Mouse (Mus musculus) erythroblast, adult 5-6 weeks (primary cell): ENCODE measurements at regions not wholly inside any gene's neighbourhood (a gene's known extent, or its start where the extent isn't known, plus 50 kb on each side); places are given as distances from the start of the nearest gene placed in this dataset.

Experiments used
- ATAC-seq: replicated peaks from 2 replicates; pipeline ENCODE4 v1.8.0; 2016; ENCODE audit warnings: moderate number of reproducible peaks, mild to moderate bottlenecking, moderate TSS enrichment, inconsistent platforms; ENCODE audit not compliant: poor library complexity, low FRiP score, severe bottlenecking

- ATAC-seq: no peak
Measured at GRCm38 (mm10) chr13:106567658-106568359, 368.9 kb downstream of the Ipo11 start.

DNA sequence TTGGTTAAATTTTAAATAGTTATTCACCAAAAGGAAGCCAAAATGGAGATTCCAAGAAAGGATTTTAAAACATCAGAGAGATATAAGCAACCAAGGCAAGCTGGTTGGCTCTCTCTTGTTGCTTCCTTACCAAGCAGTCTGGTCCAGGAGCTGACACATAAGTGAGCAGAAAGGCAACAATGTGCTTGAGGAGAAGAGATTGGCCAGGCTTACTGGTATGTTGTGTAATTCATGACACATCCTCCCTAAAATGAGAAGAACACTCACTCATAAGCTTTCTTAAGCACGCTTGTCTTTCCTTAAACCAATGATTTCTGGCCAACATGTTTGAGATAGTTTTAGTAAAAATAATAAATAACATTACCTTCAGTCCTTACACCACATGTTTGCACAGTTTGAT is 374.2 kb downstream of the Ipo11 start:
- no peak for ATAC-seq

DNA sequence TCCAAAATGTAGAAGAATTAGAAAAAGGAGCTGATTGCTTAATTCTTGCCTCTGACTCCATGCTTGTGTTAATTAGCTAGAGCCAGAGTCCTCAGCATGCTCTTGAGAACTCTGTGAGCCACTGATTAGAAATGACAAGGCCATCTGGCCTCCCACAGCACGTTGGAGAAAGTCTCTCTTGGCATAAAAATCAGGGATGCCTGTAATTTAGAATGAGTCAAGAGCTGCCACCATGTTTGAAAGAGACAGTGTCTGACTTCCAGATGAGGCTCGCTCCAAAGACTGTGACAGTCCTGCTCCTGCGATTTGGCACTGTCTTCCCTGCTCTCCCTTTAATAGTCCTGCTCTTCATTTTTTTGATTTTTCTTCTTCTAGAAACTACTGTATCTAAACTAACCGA is 374.6 kb downstream of the Ipo11 start:
- ATAC-seq: no peak

DNA sequence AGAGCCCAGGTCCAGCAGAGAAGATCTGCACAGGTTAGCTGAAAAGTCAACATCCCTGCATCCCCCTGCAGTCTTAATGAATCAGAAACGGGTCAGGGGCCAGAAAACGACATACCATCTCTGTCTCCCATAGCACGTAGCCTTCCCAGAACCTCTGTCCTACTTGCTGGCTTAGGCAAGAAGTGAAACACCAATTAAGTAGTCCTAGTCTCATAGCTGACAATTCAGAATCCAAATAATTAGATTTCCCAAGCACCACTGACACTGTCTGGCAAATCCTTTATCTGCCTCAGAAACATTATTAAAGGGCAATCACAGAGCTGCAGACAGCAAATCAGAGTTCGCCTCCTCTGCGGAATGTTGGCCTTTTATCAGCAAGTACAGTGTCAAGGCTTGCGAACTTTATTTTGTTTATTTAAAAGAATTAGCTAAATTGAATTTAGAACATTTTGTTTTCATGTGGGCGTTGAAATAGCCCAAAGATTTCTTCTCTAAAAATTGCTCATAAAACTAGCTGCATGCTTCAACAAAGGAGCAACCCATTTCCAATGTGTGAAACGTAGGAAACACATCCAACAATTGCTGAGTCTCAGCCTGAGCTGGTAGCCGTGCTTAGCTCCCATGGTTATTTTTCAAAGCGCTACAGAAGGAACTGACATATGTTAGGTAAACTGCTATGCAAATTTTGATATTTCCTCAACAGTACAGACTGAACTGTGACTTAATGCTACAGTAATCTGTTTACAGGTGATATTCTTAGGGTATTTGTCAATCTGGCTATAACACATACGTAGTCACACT is 411.2 kb downstream of the Ipo11 start:
- ATAC-seq: no peak

DNA sequence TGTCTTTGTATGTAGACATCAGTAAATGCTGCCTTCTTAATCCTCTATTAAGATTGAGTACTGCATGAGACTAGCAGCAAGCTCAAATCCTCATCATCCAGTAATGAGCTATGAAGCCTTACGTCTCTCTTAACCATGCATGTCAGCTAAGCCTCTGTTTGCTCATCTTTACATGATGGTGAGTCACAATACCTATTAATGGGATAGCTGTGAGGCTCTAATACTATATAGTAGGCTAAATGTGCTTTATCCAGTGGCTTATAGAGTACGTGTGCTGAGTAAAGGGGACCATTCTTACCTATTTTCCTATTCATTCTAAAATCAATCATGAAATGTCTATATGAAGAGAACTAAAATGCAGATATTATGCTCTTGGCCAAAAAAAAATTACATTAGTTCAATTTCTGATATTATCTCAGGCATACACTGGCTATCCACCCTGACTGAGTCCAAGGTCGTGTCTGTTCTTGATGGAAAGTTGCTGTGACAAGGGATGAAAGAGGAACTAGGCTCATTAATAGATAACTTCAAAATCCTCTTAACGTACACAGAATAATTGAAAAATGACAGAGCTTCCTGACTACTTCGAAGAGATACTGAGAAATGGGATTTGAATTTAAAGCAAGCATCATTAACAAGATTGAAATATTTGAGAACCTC is 422.1 kb downstream of the Ipo11 start:
- ATAC-seq: no peak

DNA sequence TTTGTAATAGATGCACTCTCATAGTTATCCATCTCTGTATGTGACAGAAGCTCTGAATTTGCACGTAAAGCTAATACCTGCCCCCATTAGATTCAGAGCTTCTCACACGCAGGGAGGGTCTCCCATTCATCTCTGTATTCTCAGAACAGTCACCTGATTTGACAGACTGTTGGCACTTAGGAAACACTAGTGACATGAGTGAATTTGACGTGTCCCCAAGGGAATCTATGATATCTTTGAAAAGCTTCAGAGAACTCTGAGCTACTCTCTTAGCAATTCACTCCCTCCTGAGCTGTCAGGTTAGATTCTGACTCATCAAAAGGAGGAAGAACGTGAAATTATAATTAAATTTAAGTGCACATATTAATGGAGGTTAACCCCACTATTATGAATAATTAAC is 423.1 kb downstream of the Ipo11 start:
- ATAC-seq: no peak

GRCm38 (mm10) chr13:106510435-106510834 is 426.3 kb downstream of the Ipo11 start:
- ATAC-seq: no peak

DNA sequence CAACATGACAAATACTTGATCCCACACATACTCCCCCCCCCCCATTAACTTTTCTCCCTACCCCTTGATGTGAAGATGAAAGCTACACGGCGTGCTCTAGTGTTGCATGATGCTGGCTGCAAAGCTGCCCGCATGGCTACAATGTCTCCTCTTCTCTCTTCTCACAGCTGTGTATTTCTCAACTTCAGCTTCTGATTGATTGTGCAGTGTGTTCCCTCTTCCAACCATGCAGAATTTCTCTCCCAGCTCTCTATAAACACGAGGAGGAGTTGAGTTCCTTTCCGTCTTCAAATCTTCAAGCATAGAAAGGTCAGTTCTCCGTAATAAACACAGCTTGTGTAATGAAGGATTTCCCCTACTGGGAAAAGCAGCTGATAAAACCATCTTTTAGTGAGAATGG is 435.5 kb downstream of the Ipo11 start:
- no peak for ATAC-seq

- no peak for ATAC-seq
Measured at GRCm38 (mm10) chr13:106471264-106471663, 465.5 kb downstream of the Ipo11 start.

- no peak for ATAC-seq
Measured at GRCm38 (mm10) chr13:106454366-106454927, 482.3 kb downstream of the Ipo11 start.

GRCm38 (mm10) chr13:106432165-106432564 is 504.6 kb downstream of the Ipo11 start:
- no peak for ATAC-seq

GRCm38 (mm10) chr13:106406608-106407038 is 530.1 kb downstream of the Ipo11 start:
- ATAC-seq: no peak

DNA sequence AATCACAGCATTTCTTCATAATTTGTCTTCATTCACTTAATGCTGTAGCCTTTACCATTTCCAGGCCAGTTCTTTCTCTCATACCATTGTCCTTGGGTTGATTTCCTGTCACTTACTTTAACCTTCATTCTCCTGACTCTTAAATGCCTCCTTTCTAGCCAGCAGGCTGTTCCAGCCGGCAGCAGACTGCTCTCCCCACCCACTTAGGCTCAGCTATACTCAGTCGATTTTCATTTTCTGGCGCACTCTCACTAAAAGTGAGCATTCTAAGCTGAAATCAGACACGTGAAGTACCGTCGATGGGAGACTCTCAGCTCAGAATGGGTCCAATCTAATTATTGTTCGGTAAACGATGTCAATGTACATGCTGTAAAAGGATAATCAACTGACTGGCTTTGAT is 544.1 kb downstream of the Ipo11 start:
- no peak for ATAC-seq

- ATAC-seq: no peak
Measured at GRCm38 (mm10) chr13:106388634-106389033, 548.1 kb downstream of the Ipo11 start.

- no peak for ATAC-seq
Measured at GRCm38 (mm10) chr13:106367589-106367988, 569.2 kb downstream of the Ipo11 start.

DNA sequence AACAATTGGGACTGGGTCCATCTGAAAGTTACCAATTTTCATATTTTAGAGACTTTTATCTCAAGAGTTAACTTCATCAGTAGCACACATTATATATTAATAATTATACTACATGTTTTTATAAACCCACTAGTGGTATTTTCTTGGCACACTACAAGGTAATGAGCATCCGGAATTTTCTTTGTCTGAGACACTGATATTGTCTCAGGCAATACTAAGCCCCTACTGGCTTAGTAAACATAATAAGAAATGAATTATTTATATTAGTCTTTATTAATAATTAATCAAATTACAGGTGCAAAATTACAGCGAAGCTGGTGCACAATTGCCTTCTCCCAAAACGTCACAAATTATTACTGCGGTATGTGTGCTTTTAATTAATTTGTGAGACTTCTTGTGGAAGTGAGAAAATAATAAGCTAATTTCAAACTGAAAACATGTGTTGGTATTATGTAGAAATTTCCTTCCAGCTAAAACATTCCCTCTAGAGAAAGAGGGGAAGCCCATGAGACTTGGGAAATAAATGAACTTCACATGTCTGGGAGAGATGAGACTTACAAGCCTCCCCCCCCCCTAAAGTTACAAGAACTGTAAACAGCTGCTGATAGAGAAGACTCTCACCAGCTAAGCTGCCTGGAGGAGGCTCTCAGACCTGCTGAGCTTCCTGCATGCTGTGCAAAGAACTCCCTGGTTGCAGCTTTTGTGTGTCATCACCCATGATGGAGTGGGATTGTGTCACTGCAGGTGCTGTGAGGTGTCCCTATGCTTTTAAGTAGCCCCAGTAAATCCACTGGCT is 583.9 kb downstream of the Ipo11 start:
- no peak for ATAC-seq

DNA sequence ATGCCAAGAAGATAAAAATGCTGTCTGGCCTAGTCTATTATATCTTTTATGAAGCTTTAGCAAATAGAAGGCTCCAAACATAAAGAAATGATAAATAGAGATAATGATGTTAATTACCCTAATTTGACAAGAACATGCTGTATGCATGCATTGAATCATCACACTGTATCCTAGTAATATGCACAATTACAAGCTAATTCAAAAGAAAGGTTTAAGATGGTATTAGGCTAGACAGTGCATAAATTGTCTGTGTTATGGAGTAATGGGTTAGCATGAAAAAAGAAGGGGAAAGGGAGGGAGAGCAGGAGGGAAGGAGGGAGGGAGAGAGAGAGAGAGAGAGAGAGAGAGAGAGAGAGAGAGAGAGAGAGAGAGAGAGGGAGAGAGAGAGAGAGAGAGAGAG is 604.7 kb downstream of the Ipo11 start:
- no peak for ATAC-seq

DNA sequence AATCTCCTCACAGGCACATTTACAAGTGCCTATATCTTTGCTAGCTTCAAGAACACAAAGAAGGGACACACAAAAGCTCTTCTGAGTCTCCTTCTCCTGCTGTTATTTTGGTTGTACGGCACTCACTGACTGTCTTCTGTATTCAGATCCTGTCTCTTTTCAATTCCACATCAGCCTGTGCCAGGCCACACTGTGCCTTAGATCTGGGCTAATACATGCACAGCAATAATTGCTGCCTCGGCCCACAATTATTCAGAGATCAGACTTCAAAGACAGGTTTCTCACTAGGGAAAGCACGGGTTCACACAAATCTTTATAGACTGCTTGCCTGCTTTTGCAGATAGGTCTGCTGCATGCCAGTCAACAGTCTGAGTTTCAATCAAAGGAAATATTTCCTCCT is 617.8 kb downstream of the Ipo11 start:
- no peak for ATAC-seq

DNA sequence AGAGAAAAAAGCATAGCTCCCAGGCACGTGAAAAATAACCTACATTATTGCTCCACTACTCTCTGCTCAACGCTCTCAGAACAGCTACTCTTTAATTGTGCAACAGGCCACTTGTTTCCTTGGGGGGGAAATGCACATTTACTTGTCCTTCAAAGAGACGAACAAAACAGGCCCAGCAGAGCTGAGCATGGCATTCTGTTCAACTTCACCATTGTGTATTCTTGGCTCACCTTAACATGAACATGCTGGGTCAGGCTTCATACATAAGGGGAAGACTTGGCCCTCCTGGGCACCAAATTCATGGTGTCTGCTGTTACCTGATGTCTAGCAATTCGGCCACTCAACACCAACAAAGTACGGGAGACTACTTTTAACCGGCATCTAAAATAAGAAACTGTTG is 618.3 kb downstream of the Ipo11 start:
- no peak for ATAC-seq

DNA sequence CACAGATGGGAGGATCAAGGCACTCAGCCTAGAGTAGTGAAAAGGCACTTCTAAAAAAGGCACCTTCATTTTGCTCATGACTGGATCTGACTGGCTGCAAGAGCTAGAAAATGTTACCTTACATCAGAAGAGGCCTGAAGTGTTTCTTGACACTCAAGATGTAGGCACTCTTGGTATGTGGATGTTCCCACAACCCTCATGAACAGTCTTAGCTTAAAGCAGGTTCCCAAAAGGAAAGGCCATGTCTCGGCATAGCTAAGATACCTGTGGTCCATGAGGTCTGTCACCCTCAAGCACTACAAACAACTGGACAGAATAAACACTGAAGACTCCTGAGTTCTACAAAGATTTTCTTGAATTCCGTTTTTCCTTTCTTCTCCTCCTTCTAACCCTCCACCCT is 619.5 kb downstream of the Ipo11 start:
- no peak for ATAC-seq
